Mouse (Mus musculus) heart, embryonic 12.5 days (tissue): ENCODE results near the gene Serpinc1. TPM values are rescaled to one million over a fixed set of nuclear protein-coding genes. Genes with fewer than 3 reads are reported as not detected.
"Not testable (repeated sequence)": the region's sequence is repeated elsewhere in the genome, so short reads cannot be mapped to it uniquely, and the experiment has no call there.

ENCODE experiments used
- ATAC-seq: fragments of 200-750 bp; cut with Nextera tagmentation; 2 replicates; pipeline ENCODE4 v1.8.0; 2017; ENCODE audit warnings: moderate TSS enrichment, moderate library complexity; ENCODE audit not compliant: insufficient number of reproducible peaks, low FRiP score
- H3K27ac ChIP-seq: fragments of 300-500 bp; sonication (generic); 2 replicates; pipeline ENCODE4 v1.5.1; 2016; ENCODE audit warnings: mild to moderate bottlenecking, moderate library complexity; ENCODE audit not compliant: poor library complexity, severe bottlenecking
- H3K27me3 ChIP-seq: fragments of 300-500 bp; sonication (generic); replicated peaks from 2 replicates; pipeline ENCODE4 v1.6.1; 2016; ENCODE audit warnings: mild to moderate bottlenecking, moderate library complexity
- H3K36me3 ChIP-seq: fragments of 300-500 bp; sonication (generic); 2 replicates; pipeline ENCODE4 v1.6.1; 2016; ENCODE audit warnings: mild to moderate bottlenecking, moderate library complexity
- H3K4me1 ChIP-seq: fragments of 300-500 bp; sonication (generic); replicated peaks from 2 replicates; pipeline ENCODE4 v1.6.1; 2016; ENCODE audit warnings: mild to moderate bottlenecking
- H3K4me2 ChIP-seq: fragments of 300-500 bp; sonication (generic); 2 replicates; pipeline ENCODE4 v1.6.1; 2016; ENCODE audit warnings: mild to moderate bottlenecking, moderate library complexity
- H3K4me3 ChIP-seq: fragments of 300-500 bp; sonication (generic); 2 replicates; pipeline ENCODE4 v1.5.1; 2016; ENCODE audit warnings: mild to moderate bottlenecking
- H3K9ac ChIP-seq: fragments of 300-500 bp; sonication (generic); 2 replicates; pipeline ENCODE4 v1.6.1; 2016; ENCODE audit warnings: mild to moderate bottlenecking, moderate library complexity
- H3K9me3 ChIP-seq: fragments of 300-500 bp; sonication (generic); replicated peaks from 2 replicates; pipeline ENCODE4 v1.6.1; 2016; ENCODE audit warnings: mild to moderate bottlenecking, moderate library complexity
- WGBS: fragments of 180-500 bp; shearing (Covaris S2); methylation state at CpG from one replicate; pipeline ENCODE4 v1.1.7; 2016; 5-methylcytosine and 5-hydroxymethylcytosine counted together
- polyA plus RNA-seq: library from polyadenylated mRNA; unstranded; fragments of >200 nt; fragmentation: Nextera tagmentation; extraction: Ambion mirVana; gene quantifications from 2 replicates; pipeline ENCODE4 v1.2.1, GENCODE M21; 2016

The Serpinc1 gene
- polyA plus RNA-seq, 1 experiment from 2014 or later: 2.3 TPM

GRCm38 (mm10) chr1:161025410-161026210, 47.2 kb downstream of the Serpinc1 start:
- H3K9ac ChIP-seq: no peak overlapping the region
- no peak overlapping the region for H3K27ac ChIP-seq
- H3K4me1 ChIP-seq: 0 out of 2 replicates have a peak, but pooled peaks cover 2% of the 10 kb centered on the region
- ATAC-seq: no peak
- no peaks in the 10 kb centered on the region for H3K27me3 ChIP-seq
- peaks cover 26% of the 10 kb centered on the region for H3K36me3 ChIP-seq
- WGBS: 83% methylated on average over 5 of the region's 5 CpGs
- no peaks in the 10 kb centered on the region for H3K9me3 ChIP-seq
- no peak overlapping the region for H3K4me2 ChIP-seq
- H3K4me3 ChIP-seq: no peak overlapping the region

GRCm38 (mm10) chr1:161027196-161027595, 48.8 kb downstream of the Serpinc1 start:
- H3K4me2 ChIP-seq: no peak overlapping the region
- 0 out of 2 replicates have a peak, but pooled peaks cover 2% of the 10 kb centered on the region for H3K4me1 ChIP-seq
- H3K36me3 ChIP-seq: peaks cover 39% of the 10 kb centered on the region
- no peaks in the 10 kb centered on the region for H3K9me3 ChIP-seq
- 66% methylated on average over 2 of the region's 2 CpGs for WGBS
- no peak overlapping the region for H3K9ac ChIP-seq
- ATAC-seq: no peak
- no peak overlapping the region for H3K27ac ChIP-seq
- no peaks in the 10 kb centered on the region for H3K27me3 ChIP-seq
- no peak overlapping the region for H3K4me3 ChIP-seq

DNA sequence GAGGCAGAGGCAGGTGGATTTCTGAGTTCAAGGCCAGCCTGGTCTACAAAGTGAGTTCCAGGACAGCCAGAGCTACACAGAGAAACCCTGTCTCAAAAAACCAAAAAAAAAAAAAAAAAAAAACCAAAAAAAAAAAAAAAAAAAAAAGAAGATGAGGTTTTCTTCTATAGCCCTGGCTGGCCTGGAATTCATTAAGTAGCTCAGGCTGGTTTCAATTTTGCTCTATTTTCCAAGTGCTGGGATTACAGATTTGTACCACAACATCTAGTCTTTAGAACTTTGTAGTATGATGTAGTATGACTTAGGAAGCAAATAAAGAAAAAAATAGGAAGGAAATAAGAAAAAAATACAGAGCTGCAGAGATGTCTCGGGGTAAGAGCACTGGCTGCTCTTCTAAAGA, 50.0 kb downstream of the Serpinc1 start:
- not testable (repeated sequence) for H3K9ac ChIP-seq, H3K4me2 ChIP-seq, H3K27me3 ChIP-seq, ATAC-seq, H3K4me1 ChIP-seq, H3K27ac ChIP-seq, H3K9me3 ChIP-seq, H3K4me3 ChIP-seq
- peaks cover 43% of the 10 kb centered on the region for H3K36me3 ChIP-seq
- 86% methylated on average over 1 of the region's 1 CpGs for WGBS

- peaks cover 6% of the 10 kb centered on the region for H3K4me1 ChIP-seq
- peaks cover 43% of the 10 kb centered on the region for H3K36me3 ChIP-seq
- H3K27ac ChIP-seq: no peak overlapping the region
- H3K4me2 ChIP-seq: no peak overlapping the region
- H3K9me3 ChIP-seq: no peaks in the 10 kb centered on the region
- H3K9ac ChIP-seq: no peak overlapping the region
- no peaks in the 10 kb centered on the region for H3K27me3 ChIP-seq
- 88% methylated on average over 3 of the region's 3 CpGs for WGBS
- ATAC-seq: no peak
- no peak overlapping the region for H3K4me3 ChIP-seq
These were observed 51.7 kb downstream of the Serpinc1 start for GRCm38 (mm10) chr1:161030058-161030457.

DNA sequence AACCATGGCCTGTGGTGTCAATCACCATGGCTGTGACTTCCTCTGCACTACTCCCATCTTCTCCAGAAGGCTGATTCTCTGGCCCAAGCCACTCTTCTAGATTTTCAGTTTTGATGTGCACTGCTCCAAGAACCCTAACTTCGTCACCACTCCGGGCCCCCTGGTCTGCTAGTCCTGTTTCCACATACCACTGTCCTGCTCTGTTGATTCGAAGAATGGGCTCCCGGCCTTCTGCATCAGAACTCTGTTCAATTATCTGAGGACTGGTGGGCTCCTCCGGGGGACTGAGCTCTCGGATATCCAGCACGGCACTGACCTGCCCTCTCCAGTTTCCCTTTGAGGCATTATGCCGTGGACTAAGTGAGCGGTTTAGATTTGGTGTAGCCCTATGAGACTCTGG, 53.5 kb downstream of the Serpinc1 start:
- Histone ChIP-seq H3K4me1 (peaks cover 6% of the 10 kb centered on the region), H3K9ac (no peak overlapping the region), H3K36me3 (peaks cover 48% of the 10 kb centered on the region), H3K4me2 (no peak overlapping the region), H3K4me3 (no peak overlapping the region), H3K27ac (no peak overlapping the region), H3K9me3 (no peaks in the 10 kb centered on the region), H3K27me3 (no peaks in the 10 kb centered on the region)
- WGBS: 91% methylated on average over 9 of the region's 9 CpGs
- ATAC-seq: no peak

- no peak overlapping the region for H3K4me2 ChIP-seq
- H3K4me1 ChIP-seq: peaks cover 6% of the 10 kb centered on the region
- 92% methylated on average over 7 of the region's 7 CpGs for WGBS
- no peak overlapping the region for H3K9ac ChIP-seq
- H3K4me3 ChIP-seq: no peak overlapping the region
- ATAC-seq: no peak
- no peaks in the 10 kb centered on the region for H3K27me3 ChIP-seq
- H3K36me3 ChIP-seq: peaks cover 46% of the 10 kb centered on the region
- no peaks in the 10 kb centered on the region for H3K9me3 ChIP-seq
- no peak overlapping the region for H3K27ac ChIP-seq
These were observed 54.0 kb downstream of the Serpinc1 start for GRCm38 (mm10) chr1:161032345-161032744.

DNA sequence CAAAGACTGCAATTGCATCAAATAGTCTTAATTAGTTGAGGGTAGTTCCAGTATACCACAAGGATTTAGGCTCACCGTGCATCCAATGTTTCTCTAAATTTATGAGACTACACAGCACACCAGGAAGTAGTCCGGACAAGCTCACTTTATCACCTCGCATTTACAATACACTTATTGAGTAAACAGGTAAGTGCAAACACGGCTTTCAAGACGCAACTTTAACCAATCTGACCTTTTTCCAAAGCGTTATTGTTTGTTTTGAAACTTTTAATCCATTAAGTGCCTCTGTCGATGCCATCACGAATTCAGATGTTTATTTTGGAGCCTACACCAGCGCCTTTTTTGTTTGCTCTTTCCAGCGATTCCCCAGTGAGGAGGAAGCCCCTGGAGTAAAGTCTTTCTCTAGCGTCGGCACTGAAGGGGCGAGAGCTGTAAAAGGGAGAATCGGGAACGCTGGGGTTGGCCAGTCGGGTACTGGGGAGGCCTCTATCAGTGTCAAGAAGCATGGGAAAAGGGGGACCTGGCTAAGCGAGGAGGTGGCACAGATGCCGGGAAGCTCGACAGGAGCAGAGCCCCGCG, 55.6 kb downstream of the Serpinc1 start:
- H3K9me3 ChIP-seq: no peaks in the 10 kb centered on the region
- H3K4me1 ChIP-seq: peaks cover 10% of the 10 kb centered on the region
- H3K4me3 ChIP-seq: peak overlapping the region; percentile 77
- no peak for ATAC-seq
- H3K4me2 ChIP-seq: peak overlapping the region; percentile 84
- peak overlapping the region; percentile 91 for H3K27ac ChIP-seq
- WGBS: 1% methylated on average over 21 of the region's 21 CpGs
- no peaks in the 10 kb centered on the region for H3K27me3 ChIP-seq
- H3K9ac ChIP-seq: peak overlapping the region; percentile 72
- H3K36me3 ChIP-seq: peaks cover 59% of the 10 kb centered on the region

- peak; percentile 94 for ATAC-seq
- peak within 1 kb of the TSS; percentile 77 for H3K4me3 ChIP-seq
- peaks cover 63% of the 10 kb centered on the region for H3K36me3 ChIP-seq
- under 1% methylated on average over 56 of the region's 76 CpGs for WGBS
- H3K27ac ChIP-seq: peak within 1 kb of the TSS; percentile 91
- H3K9me3 ChIP-seq: no peaks in the 10 kb centered on the region
- peaks cover 10% of the 10 kb centered on the region for H3K4me1 ChIP-seq
- H3K4me2 ChIP-seq: peak within 1 kb of the TSS; percentile 84
- H3K9ac ChIP-seq: peak within 1 kb of the TSS; percentile 92
- no peaks in the 10 kb centered on the region for H3K27me3 ChIP-seq
These were observed 56.3 kb downstream of the Serpinc1 start, which contains the start of gene Zbtb37 for GRCm38 (mm10) chr1:161034435-161035280. Gene Zbtb37, minus strand, starts transcription at chr1:161034849.

DNA sequence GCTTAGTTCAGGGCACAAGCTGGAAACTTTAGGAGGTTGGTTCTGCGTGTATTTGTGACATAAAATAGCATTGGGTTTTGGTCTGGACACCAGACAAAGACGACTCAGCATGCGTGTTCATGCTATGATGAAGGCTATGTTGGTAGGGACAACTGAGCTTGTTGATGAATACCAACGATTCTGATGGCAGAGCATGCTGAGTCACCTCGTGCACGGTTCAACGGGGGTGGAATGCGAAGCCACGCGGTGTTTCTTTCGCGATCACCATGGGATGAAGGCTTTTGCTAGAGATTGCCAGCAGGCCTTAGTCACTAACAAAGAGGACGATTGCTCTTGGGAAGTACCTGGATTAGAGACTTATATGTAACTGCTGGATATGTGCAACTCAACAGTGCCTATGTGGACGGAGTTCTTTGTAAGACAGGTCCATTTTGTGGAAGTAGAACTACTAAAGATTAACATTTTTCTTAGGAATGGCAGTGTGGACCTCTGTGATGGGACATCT, 56.9 kb downstream of the Serpinc1 start:
- Histone ChIP-seq H3K27me3 (no peaks in the 10 kb centered on the region), H3K9ac (peak overlapping the region; percentile 92), H3K4me3 (peak overlapping the region; percentile 77), H3K9me3 (no peaks in the 10 kb centered on the region), H3K27ac (peak overlapping the region; percentile 89), H3K36me3 (peaks cover 56% of the 10 kb centered on the region), H3K4me1 (peaks cover 10% of the 10 kb centered on the region), H3K4me2 (peak overlapping the region; percentile 84)
- WGBS: under 1% methylated on average over 14 of the region's 14 CpGs
- peak; percentile 42 for ATAC-seq

DNA sequence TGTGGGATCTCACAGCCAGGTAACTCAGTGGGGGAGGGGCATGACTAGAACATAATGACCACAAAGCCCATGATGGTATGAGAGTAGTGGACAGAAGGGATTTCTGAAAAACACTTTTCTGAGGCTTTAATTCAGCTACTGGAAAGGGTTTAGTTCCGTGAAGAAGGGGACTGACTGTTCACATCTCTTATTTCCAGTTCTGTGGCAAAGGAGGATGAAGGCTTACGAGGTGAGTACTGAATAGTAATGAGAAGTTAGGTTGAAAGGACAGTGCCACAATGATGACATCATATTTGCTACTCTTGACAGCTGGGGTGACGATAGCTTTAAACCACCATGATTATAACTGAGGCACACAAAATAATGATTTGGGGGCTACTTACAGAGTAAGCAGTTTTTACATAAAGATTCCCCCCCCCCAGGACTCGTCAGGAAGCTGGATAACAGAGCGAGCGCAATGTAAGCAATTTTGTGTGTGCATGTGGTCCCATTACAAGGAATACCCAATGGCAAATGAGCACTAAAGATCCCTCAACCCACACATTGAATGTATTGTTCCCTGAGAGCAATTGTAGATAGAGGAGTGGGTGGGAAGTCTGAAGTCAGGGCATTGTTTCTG, 57.5 kb downstream of the Serpinc1 start:
- peak overlapping the region; percentile 77 for H3K4me3 ChIP-seq
- peak overlapping the region; percentile 84 for H3K4me2 ChIP-seq
- under 1% methylated on average over 6 of the region's 6 CpGs for whole genome bisulfite sequencing
- H3K27me3 ChIP-seq: no peaks in the 10 kb centered on the region
- no peaks in the 10 kb centered on the region for H3K9me3 ChIP-seq
- peak overlapping the region; percentile 92 for H3K9ac ChIP-seq
- ATAC-seq: no peak
- H3K27ac ChIP-seq: peak overlapping the region; percentile 89
- H3K4me1 ChIP-seq: peaks cover 10% of the 10 kb centered on the region
- H3K36me3 ChIP-seq: peaks cover 52% of the 10 kb centered on the region
